ENCODE assay signal across 18 mouse cellular contexts in genomic region chr2:172384715-172385114, GRCm38 (mm10).
"Had no signal": no experiment of that assay in that cellular context is flagged by ENCODE, and none has a peak within 500 bp of the region (broad histone marks: within the 10 kb centered on the region; RNA-seq: fewer than 3 reads in every experiment).

No protein-coding gene starts in this region.

- H3K27ac ChIP-seq: liver, embryonic 13.5 days; liver, embryonic 15.5 days; macrophage; midbrain, embryonic 13.5 days; midbrain, embryonic 15.5 days; neural tube, embryonic 12.5 days had no signal

- H3K4me1 ChIP-seq: liver, embryonic 13.5 days; liver, embryonic 15.5 days; midbrain, embryonic 13.5 days; midbrain, embryonic 15.5 days; neural tube, embryonic 12.5 days had no signal

- H3K27me3 ChIP-seq: liver, embryonic 13.5 days; liver, embryonic 15.5 days; megakaryocyte, embryonic 14.5 days; midbrain, embryonic 13.5 days; midbrain, embryonic 15.5 days; neural tube, embryonic 12.5 days had no signal

- H3K9me3 ChIP-seq: liver, embryonic 13.5 days; liver, embryonic 15.5 days; midbrain, embryonic 13.5 days; midbrain, embryonic 15.5 days; neural tube, embryonic 12.5 days had no signal

- ATAC-seq: midbrain, embryonic 13.5 days; midbrain, embryonic 15.5 days had no signal

- H3K4me2 ChIP-seq: liver, embryonic 13.5 days; liver, embryonic 15.5 days; lung, embryonic 14.5 days; midbrain, embryonic 11.5 days; midbrain, embryonic 13.5 days; midbrain, embryonic 15.5 days; neural tube, embryonic 12.5 days had no signal

- DNase-seq: liver, embryonic 13.5 days; lung, adult 18-20 months; lung, embryonic 14.5 days; lung, postnatal 10 days; lung, postnatal 36 days; retina, postnatal 1 day; right cerebral cortex, postnatal 14 days; spleen, adult 18-20 months; thymus, adult 18-20 months; thymus, postnatal 14 days; thymus, postnatal 36 days had no signal

- H3K4me3 ChIP-seq: liver, embryonic 13.5 days; liver, embryonic 15.5 days; megakaryocyte, embryonic 14.5 days; midbrain, embryonic 13.5 days; midbrain, embryonic 15.5 days; neural tube, embryonic 12.5 days had no signal

- H3K9ac ChIP-seq: liver, embryonic 13.5 days; liver, embryonic 15.5 days; lung, embryonic 14.5 days; midbrain, embryonic 13.5 days; midbrain, embryonic 15.5 days; neural tube, embryonic 12.5 days had no signal
